Mouse (Mus musculus): ENCODE measurements at regions not wholly inside any gene's neighbourhood (a gene's known extent, or its start where the extent isn't known, plus 50 kb on each side); places are given as distances from the start of the nearest gene placed in this dataset.

DNA sequence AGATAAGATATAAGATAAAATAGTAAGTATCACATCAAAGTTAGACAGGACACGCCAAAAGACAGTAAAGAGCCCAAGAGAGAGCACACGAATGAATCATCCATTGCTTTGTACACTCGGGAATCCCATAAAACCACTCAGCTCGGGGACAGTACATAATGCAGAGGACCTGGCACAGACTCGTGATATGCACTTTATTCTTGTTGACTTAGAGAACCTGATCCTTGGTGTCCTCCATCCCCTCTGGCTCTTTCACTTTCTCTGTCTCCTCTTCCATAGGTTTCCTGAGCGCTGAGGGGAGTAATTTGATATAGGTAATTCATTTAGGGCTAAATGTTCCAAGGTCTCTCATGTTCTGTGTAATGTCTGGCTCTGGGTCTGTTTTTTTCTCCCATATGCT lies 83.3 kb upstream of the Mtap start:
- Histone ChIP-seq H3K27me3 (replicated peaks) (no peaks in the 10 kb centered on the region), H3K4me2 (ENCODE audit: insufficient read depth, low read depth, poor library complexity, severe bottlenecking) (no peak overlapping the region), H3K36me3 (replicated peaks in 1 of 2; ENCODE audit: control insufficient read depth in 1 of 2, insufficient read depth in 1 of 2, low read length in 1 of 2) (no peaks in the 10 kb centered on the region), H3K9me3 (replicated peaks; ENCODE audit: low read length) (no peaks in the 10 kb centered on the region), H3K4me3 (replicated peaks in 1 of 3; ENCODE audit: low read depth in 2 of 3, low read length in 2 of 3, poor library complexity in 1 of 3) (no peak overlapping the region), H3K27ac (ENCODE audit: insufficient read depth, low read depth) (no peak overlapping the region), H3K4me1 (ENCODE audit: control insufficient read depth in 1 of 2, insufficient read depth in 2 of 2) (no peaks in the 10 kb centered on the region), H3K9ac (ENCODE audit: insufficient read depth, low read depth) (no peak overlapping the region), H3K79me2 (replicated peaks; ENCODE audit: control insufficient read depth, extremely low read depth, insufficient read depth, poor library complexity, severe bottlenecking) (no peaks in the 10 kb centered on the region)
- in situ Hi-C loops (cut with MboI; ENCODE audit: low pct_ligation_motif_present, low pct_unique_long_range_greater_than_20kb, low sequenced_read_pairs), result no loop called here
- DNase-seq (ENCODE audit: extremely low read depth), result no peak
- dilution Hi-C loops (cut with MboI; ENCODE audit: extremely low pct_ligation_motif_present, extremely low pct_unique_long_range_greater_than_20kb, low sequenced_read_pairs), result no loop called here
- TF ChIP-seq POLR2A (IDR thresholded peaks at IDR 0.05; ENCODE audit: low read depth, low read length) (no peak), USF2 (conservative IDR thresholded peaks at IDR 0.05; ENCODE audit: low read depth, low read length) (no peak), CHD2 (IDR thresholded peaks at IDR 0.05; ENCODE audit: low read length) (no peak), TBP (conservative IDR thresholded peaks at IDR 0.05; ENCODE audit: low read depth, low read length) (no peak), EP300 (IDR thresholded peaks at IDR 0.05; ENCODE audit: low read length) (no peak), POLR2AphosphoS2 (IDR thresholded peaks at IDR 0.05; ENCODE audit: low read depth, low read length) (no peak), ELF1 (IDR thresholded peaks at IDR 0.05; ENCODE audit: low read depth, low read length) (no peak), BHLHE40 (IDR thresholded peaks at IDR 0.05; ENCODE audit: low read depth, low read length) (no peak), ZMIZ1 (IDR thresholded peaks at IDR 0.05; ENCODE audit: low read depth, low read length) (no peak), MYC (IDR thresholded peaks at IDR 0.05; ENCODE audit: low read depth, low read length) (no peak), NRF1 (IDR thresholded peaks at IDR 0.05; ENCODE audit: low read depth, low read length) (no peak), MAFK (IDR thresholded peaks at IDR 0.05; ENCODE audit: insufficient replicate concordance, low read length) (no peak), RAD21 (IDR thresholded peaks at IDR 0.05; ENCODE audit: low read depth, low read length) (no peak), USF1 (IDR thresholded peaks at IDR 0.05; ENCODE audit: low read depth, low read length) (no peak), IRF4 (IDR thresholded peaks at IDR 0.05; ENCODE audit: low read depth, low read length) (no peak), MEF2A (IDR thresholded peaks at IDR 0.05; ENCODE audit: borderline replicate concordance, low read depth, low read length) (no peak), HCFC1 (IDR thresholded peaks at IDR 0.05; ENCODE audit: low read depth, low read length) (no peak), NELFE (IDR thresholded peaks at IDR 0.05; ENCODE audit: low read depth, low read length) (no peak)

DNA sequence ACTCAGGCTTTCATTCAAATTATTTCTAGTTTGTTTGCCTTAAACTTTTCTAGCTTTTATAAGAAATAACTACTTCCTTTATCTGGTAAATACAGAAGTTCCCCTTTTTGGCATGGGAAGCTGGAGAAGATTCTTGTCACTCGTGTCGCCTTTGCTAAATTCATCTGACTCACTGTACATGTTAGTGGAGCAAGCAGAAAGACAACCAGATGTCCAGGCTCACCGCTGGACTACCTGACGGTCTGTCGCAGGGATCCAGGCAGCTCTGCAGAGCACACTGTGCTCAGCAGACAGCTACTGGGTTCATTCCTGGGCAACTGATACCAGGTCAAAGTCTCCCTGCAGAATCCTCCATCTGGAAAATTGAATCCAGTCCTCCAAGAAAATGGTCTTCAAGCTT lies 85.0 kb upstream of the Mtap start:
- Histone ChIP-seq H3K4me3 (replicated peaks in 1 of 3; ENCODE audit: low read depth in 2 of 3, low read length in 2 of 3, poor library complexity in 1 of 3) (no peak overlapping the region), H3K9me3 (replicated peaks; ENCODE audit: low read length) (no peaks in the 10 kb centered on the region), H3K79me2 (replicated peaks; ENCODE audit: control insufficient read depth, extremely low read depth, insufficient read depth, poor library complexity, severe bottlenecking) (no peaks in the 10 kb centered on the region), H3K4me2 (ENCODE audit: insufficient read depth, low read depth, poor library complexity, severe bottlenecking) (no peak overlapping the region), H3K9ac (ENCODE audit: insufficient read depth, low read depth) (no peak overlapping the region), H3K4me1 (ENCODE audit: control insufficient read depth in 1 of 2, insufficient read depth in 2 of 2) (no peaks in the 10 kb centered on the region), H3K36me3 (replicated peaks in 1 of 2; ENCODE audit: control insufficient read depth in 1 of 2, insufficient read depth in 1 of 2, low read length in 1 of 2) (no peaks in the 10 kb centered on the region), H3K27ac (ENCODE audit: insufficient read depth, low read depth) (no peak overlapping the region), H3K27me3 (replicated peaks) (no peaks in the 10 kb centered on the region)
- dilution Hi-C loops (cut with MboI; ENCODE audit: extremely low pct_ligation_motif_present, extremely low pct_unique_long_range_greater_than_20kb, low sequenced_read_pairs), result no loop called here
- DNase-seq (ENCODE audit: extremely low read depth), result no peak
- TF ChIP-seq MAZ (IDR thresholded peaks at IDR 0.05; ENCODE audit: low read depth, low read length), result no peak
- TF ChIP-seq GABPA (IDR thresholded peaks at IDR 0.05; ENCODE audit: insufficient replicate concordance, low read depth, low read length), result no peak
- no peak for TF ChIP-seq ZNF384 (IDR thresholded peaks at IDR 0.05; ENCODE audit: low read depth, low read length)
- no peak for TF ChIP-seq MXI1 (IDR thresholded peaks at IDR 0.05; ENCODE audit: low read depth, low read length)
- no peak for TF ChIP-seq TBP (conservative IDR thresholded peaks at IDR 0.05; ENCODE audit: low read depth, low read length)
- TF ChIP-seq IRF4 (IDR thresholded peaks at IDR 0.05; ENCODE audit: low read depth, low read length), result no peak
- TF ChIP-seq POLR2A (IDR thresholded peaks at IDR 0.05; ENCODE audit: low read depth, low read length), result no peak
- TF ChIP-seq JUN (IDR thresholded peaks at IDR 0.05; ENCODE audit: insufficient read depth, low read depth, low read length), result no peak
- no peak for TF ChIP-seq USF2 (conservative IDR thresholded peaks at IDR 0.05; ENCODE audit: low read depth, low read length)
- TF ChIP-seq JUND (conservative IDR thresholded peaks at IDR 0.05; ENCODE audit: low read depth, low read length), result no peak
- TF ChIP-seq BHLHE40 (IDR thresholded peaks at IDR 0.05; ENCODE audit: low read depth, low read length), result no peak
- no peak for TF ChIP-seq ETS1 (conservative IDR thresholded peaks at IDR 0.05; ENCODE audit: low read depth, low read length)
- TF ChIP-seq PAX5 (IDR thresholded peaks at IDR 0.05; ENCODE audit: low read length), result no peak
- no peak for TF ChIP-seq MYC (IDR thresholded peaks at IDR 0.05; ENCODE audit: low read depth, low read length)
- in situ Hi-C loops (cut with MboI; ENCODE audit: low pct_ligation_motif_present, low pct_unique_long_range_greater_than_20kb, low sequenced_read_pairs), result no loop called here
